Mouse (Mus musculus): ENCODE data around the gene Usp17ld. TPM values are rescaled to one million over a fixed set of nuclear protein-coding genes. Genes with fewer than 3 reads are reported as not detected.

Usp17ld gene
- not detected in 2 replicates for polyA plus RNA-seq (2012; rRNA removed)

GRCm38 (mm10) chr7:103252405-103252804, at the start of gene Usp17ld:
Gene Usp17ld (minus strand): TSS chr7:103252505.

GRCm38 (mm10) chr7:103216696-103217095, 35.6 kb downstream of the Usp17ld start, which contains the start of gene Olfr594:
Gene Olfr594 (plus strand): TSS chr7:103216996.

GRCm38 (mm10) chr7:103211562-103211961, 40.7 kb downstream of the Usp17ld start, which contains the start of gene Olfr593:
Gene Olfr593 (plus strand): TSS chr7:103211862.

Other genes with a start within 250 kb of the Usp17ld start
- not detected in 2 replicates for gene Olfr582, start 214.5 kb downstream of the Usp17ld start, polyA plus RNA-seq (2012; rRNA removed)
- gene Olfr583, start 201.2 kb downstream of the Usp17ld start, polyA plus RNA-seq (2012; rRNA removed), result not detected in 2 replicates
- not detected in 2 replicates for gene Olfr584, start 170.6 kb downstream of the Usp17ld start, polyA plus RNA-seq (2012; rRNA removed)
- gene Olfr585, start 154.8 kb downstream of the Usp17ld start, polyA plus RNA-seq (2012; rRNA removed), result not detected in 2 replicates
- not detected in 2 replicates for gene Olfr586, start 126.9 kb downstream of the Usp17ld start, polyA plus RNA-seq (2012; rRNA removed)
- gene Olfr588-ps1, start 111.6 kb downstream of the Usp17ld start, polyA plus RNA-seq (2012; rRNA removed), result not detected in 2 replicates
- not detected in 2 replicates for gene Olfr589, start 96.1 kb downstream of the Usp17ld start, polyA plus RNA-seq (2012; rRNA removed)
- not detected in 2 replicates for gene Olfr591, start 74.2 kb downstream of the Usp17ld start, polyA plus RNA-seq (2012; rRNA removed)
- gene Olfr592, start 67.7 kb downstream of the Usp17ld start, polyA plus RNA-seq (2012; rRNA removed), result not detected in 2 replicates
- gene Olfr593, start 40.6 kb downstream of the Usp17ld start, polyA plus RNA-seq (2012; rRNA removed), result not detected in 2 replicates
- gene Olfr594, start 35.5 kb downstream of the Usp17ld start, polyA plus RNA-seq (2012; rRNA removed), result not detected in 2 replicates
- gene Olfr596, start 53.1 kb upstream of the Usp17ld start, polyA plus RNA-seq (2012; rRNA removed), result not detected in 2 replicates
- not detected in 2 replicates for gene Olfr597, start 63.8 kb upstream of the Usp17ld start, polyA plus RNA-seq (2012; rRNA removed)
- not detected in 2 replicates for gene Olfr598, start 71.1 kb upstream of the Usp17ld start, polyA plus RNA-seq (2012; rRNA removed)
- gene Olfr599, start 83.4 kb upstream of the Usp17ld start, polyA plus RNA-seq (2012; rRNA removed), result not detected in 2 replicates
- gene Olfr600, start 97.2 kb upstream of the Usp17ld start, polyA plus RNA-seq (2012; rRNA removed), result not detected in 2 replicates
- not detected in 2 replicates for gene Olfr601, start 110.2 kb upstream of the Usp17ld start, polyA plus RNA-seq (2012; rRNA removed)
- not detected in 2 replicates for gene Olfr603, start 133.7 kb upstream of the Usp17ld start, polyA plus RNA-seq (2012; rRNA removed)
- 0.07 TPM in 1 of 2 replicates, not detected in the other for gene Usp17lc, start 162.6 kb upstream of the Usp17ld start, polyA plus RNA-seq (2012; rRNA removed)
- not detected in 2 replicates for gene Olfr605, start 192.9 kb upstream of the Usp17ld start, polyA plus RNA-seq (2012; rRNA removed)
- not detected in 2 replicates for gene Olfr606, start 196.5 kb upstream of the Usp17ld start, polyA plus RNA-seq (2012; rRNA removed)
- not detected in 2 replicates for gene Olfr607, start 211.6 kb upstream of the Usp17ld start, polyA plus RNA-seq (2012; rRNA removed)
- not detected in 2 replicates for gene Olfr608, start 217.4 kb upstream of the Usp17ld start, polyA plus RNA-seq (2012; rRNA removed)
- gene Olfr609, start 245.6 kb upstream of the Usp17ld start, polyA plus RNA-seq (2012; rRNA removed), result not detected in 2 replicates